Mouse (Mus musculus) embryonic facial prominence, embryonic 11.5 days (tissue): Measurements from ENCODE around the gene Adgrl2. TPM values are rescaled to one million over a fixed set of nuclear protein-coding genes. Genes with fewer than 3 reads are reported as not detected.

Experiments
- ATAC-seq: fragments of 200-750 bp; cut with Nextera tagmentation; replicated peaks from 2 replicates; pipeline ENCODE4 v1.8.0; 2017; ENCODE audit warnings: low read depth; ENCODE audit not compliant: insufficient number of reproducible peaks, low FRiP score, low TSS enrichment
- DNase-seq: peaks from one replicate; pipeline ENCODE4 v3.0.0-alpha.2; 2015; ENCODE audit warnings: low spot score
- H3K27ac ChIP-seq: fragments of 300-500 bp; sonication (generic); replicated peaks from 2 replicates; pipeline ENCODE4 v1.5.1; 2014; ENCODE audit warnings: mild to moderate bottlenecking, low read depth, low read length, control low read depth
- H3K27me3 ChIP-seq: fragments of 300-500 bp; sonication (generic); 2 replicates; pipeline ENCODE4 v1.6.1; 2014; ENCODE audit warnings: mild to moderate bottlenecking, low read length, moderate library complexity, mixed read lengths; ENCODE audit not compliant: control insufficient read depth, insufficient read depth
- H3K36me3 ChIP-seq: fragments of 300-500 bp; sonication (generic); replicated peaks from 2 replicates; pipeline ENCODE4 v1.6.1; 2014; ENCODE audit warnings: low read depth, mild to moderate bottlenecking, low read length, moderate library complexity, mixed read lengths; ENCODE audit not compliant: control insufficient read depth, insufficient read depth
- H3K4me1 ChIP-seq: fragments of 300-500 bp; sonication (generic); 2 replicates; pipeline ENCODE4 v1.6.1; 2014; ENCODE audit warnings: low read length, mixed read lengths; ENCODE audit not compliant: control insufficient read depth, insufficient read depth
- H3K4me2 ChIP-seq: fragments of 300-500 bp; sonication (generic); 2 replicates; pipeline ENCODE4 v1.6.1; 2014; ENCODE audit warnings: low read depth, mild to moderate bottlenecking, control low read depth, low read length, moderate library complexity
- H3K4me3 ChIP-seq: fragments of 300-500 bp; sonication (generic); 2 replicates; pipeline ENCODE4 v1.5.1; 2014; ENCODE audit warnings: low read depth, low read length, control low read depth
- H3K9ac ChIP-seq: fragments of 300-500 bp; sonication (generic); replicated peaks from 2 replicates; pipeline ENCODE4 v1.6.1; 2014; ENCODE audit warnings: mild to moderate bottlenecking, control low read depth, low read length
- H3K9me3 ChIP-seq: fragments of 300-500 bp; sonication (generic); replicated peaks from 2 replicates; pipeline ENCODE4 v1.6.1; 2016; ENCODE audit warnings: mild to moderate bottlenecking, low read length, inconsistent platforms, mixed read lengths; ENCODE audit not compliant: control insufficient read depth
- WGBS: fragments of 180-500 bp; shearing (Covaris S2); extraction: QIAGEN DNeasy Blood & Tissue Kit; methylation state at CpG from one replicate; pipeline ENCODE4 v1.1.7; 2014; 5-methylcytosine and 5-hydroxymethylcytosine counted together
- polyA plus RNA-seq: library from polyadenylated mRNA; unstranded; fragments of >200 nt; fragmentation: Nextera tagmentation; extraction: Ambion mirVana; gene quantifications from 2 replicates; pipeline ENCODE4 v1.2.1, GENCODE M21; 2014

The Adgrl2 gene
- polyA plus RNA-seq, 1 experiment from 2014 or later: 113 TPM

GRCm38 (mm10) chr3:148991056-148991455 is 701 bp upstream of the Adgrl2 start:
- H3K9me3 ChIP-seq: no peaks in the 10 kb centered on the region
- H3K9ac ChIP-seq: peak overlapping the region; percentile 19
- H3K27ac ChIP-seq: 0 out of 2 replicates have a peak overlapping the region, but pooled peaks have one; percentile 11
- peak; percentile 53 for DNase-seq
- peak overlapping the region; percentile 49; the same call in 1 of the 2 replicates for H3K4me2 ChIP-seq
- no peaks in the 10 kb centered on the region for H3K27me3 ChIP-seq
- H3K36me3 ChIP-seq: no peaks in the 10 kb centered on the region
- peak overlapping the region; percentile 98 for H3K4me3 ChIP-seq
- WGBS: 2% methylated on average over 8 of the region's 8 CpGs
- ATAC-seq: no peak
- no peaks in the 10 kb centered on the region for H3K4me1 ChIP-seq

GRCm38 (mm10) chr3:148989818-148990530 is 381 bp downstream of the Adgrl2 start:
- Histone ChIP-seq H3K4me3 (peak overlapping the region; percentile 98), H3K9ac (peak overlapping the region; percentile 99), H3K9me3 (no peaks in the 10 kb centered on the region), H3K4me1 (no peaks in the 10 kb centered on the region), H3K36me3 (no peaks in the 10 kb centered on the region), H3K27ac (peak overlapping the region; percentile 100), H3K27me3 (no peaks in the 10 kb centered on the region), H3K4me2 (peak overlapping the region; percentile 49)
- DNase-seq: peak; percentile 87
- peak; percentile 69 for ATAC-seq
- WGBS: under 1% methylated on average over 39 of the region's 68 CpGs

- Histone ChIP-seq H3K27ac (peak overlapping the region; percentile 100), H3K4me3 (peak overlapping the region; percentile 98), H3K36me3 (no peaks in the 10 kb centered on the region), H3K27me3 (no peaks in the 10 kb centered on the region), H3K9me3 (no peaks in the 10 kb centered on the region), H3K9ac (peak overlapping the region; percentile 99), H3K4me1 (no peaks in the 10 kb centered on the region), H3K4me2 (peak overlapping the region; percentile 49)
- DNase-seq (peak; percentile 92), ATAC-seq (peak; percentile 84)
- WGBS: under 1% methylated on average over 68 of the region's 75 CpGs
Observed at GRCm38 (mm10) chr3:148988996-148989817, 1.1 kb downstream of the Adgrl2 start.

GRCm38 (mm10) chr3:148988293-148988995 is 1.9 kb downstream of the Adgrl2 start:
- Histone ChIP-seq H3K4me1 (no peaks in the 10 kb centered on the region; the same call in 1 of the 2 replicates), H3K4me2 (peak overlapping the region; percentile 49), H3K4me3 (peak overlapping the region; percentile 98), H3K27me3 (no peaks in the 10 kb centered on the region), H3K36me3 (no peaks in the 10 kb centered on the region), H3K27ac (peak overlapping the region; percentile 100), H3K9ac (peak overlapping the region; percentile 99), H3K9me3 (no peaks in the 10 kb centered on the region)
- DNase-seq (peak; percentile 52), ATAC-seq (no peak)
- under 1% methylated on average over 65 of the region's 84 CpGs for WGBS

- Histone ChIP-seq H3K9ac (peak overlapping the region; percentile 99), H3K27ac (peak overlapping the region; percentile 100), H3K4me2 (peak overlapping the region; percentile 49), H3K4me3 (peak overlapping the region; percentile 98), H3K27me3 (no peaks in the 10 kb centered on the region), H3K36me3 (no peaks in the 10 kb centered on the region), H3K4me1 (no peaks in the 10 kb centered on the region; the same call in 1 of the 2 replicates), H3K9me3 (no peaks in the 10 kb centered on the region)
- ATAC-seq (peak; percentile 56), DNase-seq (peak; percentile 89)
- 0% methylated on average over 43 of the region's 45 CpGs for WGBS
Observed at GRCm38 (mm10) chr3:148987591-148988292, 2.6 kb downstream of the Adgrl2 start.

- peak overlapping the region; percentile 98 for H3K4me3 ChIP-seq
- no peaks in the 10 kb centered on the region for H3K36me3 ChIP-seq
- peak overlapping the region; percentile 49 for H3K4me2 ChIP-seq
- peak; percentile 64 for DNase-seq
- no peaks in the 10 kb centered on the region; the same call in 1 of the 2 replicates for H3K4me1 ChIP-seq
- peak overlapping the region; percentile 100 for H3K27ac ChIP-seq
- no peaks in the 10 kb centered on the region for H3K9me3 ChIP-seq
- peak overlapping the region; percentile 99 for H3K9ac ChIP-seq
- ATAC-seq: no peak
- H3K27me3 ChIP-seq: no peaks in the 10 kb centered on the region
- WGBS: under 1% methylated on average over 27 of the region's 27 CpGs
Observed at GRCm38 (mm10) chr3:148986894-148987590, 3.3 kb downstream of the Adgrl2 start.
